Mouse (Mus musculus) kidney, adult 2 months (tissue): ENCODE results near the gene Jazf1.

Experiments
- CTCF ChIP-seq: fragments of 200-500 bp; conservative IDR thresholded peaks from 2 replicates; pipeline ENCODE4 v1.5.1; 2011; ENCODE audit warnings: low read depth, mild to moderate bottlenecking, control low read depth, low read length, moderate library complexity, mixed read lengths; ENCODE audit not compliant: insufficient read depth, insufficient read length
- POLR2A ChIP-seq: fragments of 200-500 bp; IDR thresholded peaks from one replicate; pipeline ENCODE4 v1.6.1; 2011; ENCODE audit warnings: low read depth, low read length, control low read depth

DNA sequence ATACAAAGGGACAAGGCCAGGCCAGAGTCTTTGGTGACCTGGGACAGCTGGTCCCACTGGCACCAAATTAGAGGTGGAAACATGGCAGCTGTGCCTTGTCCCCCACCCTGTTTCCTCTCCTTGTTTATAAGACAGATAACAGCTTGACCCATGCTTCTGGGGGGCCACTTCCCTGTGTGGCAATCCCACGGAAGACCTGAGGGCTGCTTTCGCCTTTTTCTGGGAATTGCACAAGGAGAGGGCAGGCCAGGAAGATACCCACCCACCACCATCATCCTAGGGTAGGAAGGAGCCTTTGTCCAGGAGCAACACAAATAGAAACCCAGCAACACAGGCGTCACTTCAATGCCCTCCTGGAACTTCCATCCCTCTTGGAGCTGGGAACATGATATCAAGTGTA is 276.0 kb downstream of the Jazf1 start:
- TF ChIP-seq CTCF (no peak), POLR2A (no peak)
